Mouse (Mus musculus) naive thymus-derived CD4-positive, alpha-beta T cell, adult 2 months (primary cell): Measurements from ENCODE around the gene Stxbp5.
"Not testable (repeated sequence)": the region's sequence is repeated elsewhere in the genome, so short reads cannot be mapped to it uniquely, and the experiment has no call there.

Source experiments
- DNase-seq: peaks from one replicate; pipeline ENCODE4 v3.0.0-alpha.2; 2011; ENCODE audit warnings: low read depth

The Stxbp5 gene

DNA sequence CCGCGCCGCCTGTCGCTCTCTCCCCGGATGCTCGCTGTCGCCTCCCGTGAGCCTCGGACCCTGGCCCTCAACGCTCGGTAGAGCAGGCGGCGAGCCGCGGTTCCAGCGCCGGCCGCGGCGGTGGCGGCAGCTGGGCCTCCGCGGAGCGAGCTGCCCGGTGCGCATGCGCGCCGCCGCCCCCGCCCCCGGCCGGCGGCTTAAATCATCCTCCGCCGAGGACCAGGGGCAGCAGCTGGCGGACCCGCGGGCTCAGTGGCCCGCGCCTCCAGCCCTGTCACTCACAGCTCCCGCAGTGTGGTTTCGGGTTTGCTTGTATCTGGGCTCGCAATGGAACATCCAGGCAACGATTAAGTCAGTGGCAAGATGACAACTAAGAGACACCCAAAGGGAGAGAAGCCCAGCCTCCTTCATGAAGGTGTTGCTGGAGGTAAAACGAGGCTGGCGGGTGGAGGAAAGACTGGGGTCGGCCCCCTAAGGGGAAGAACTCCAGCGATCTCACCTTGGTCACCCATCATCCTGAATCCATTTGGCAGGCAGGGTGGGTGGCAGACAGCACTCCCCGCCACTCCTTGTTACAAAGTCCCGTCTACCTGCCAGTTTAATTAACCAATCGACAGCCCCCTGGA, at the start of gene Stxbp5:
TSS of gene Stxbp5 (minus strand) at position 9 of the 626 bp plus-strand sequence.
- peak; percentile 87 for DNase-seq

DNA sequence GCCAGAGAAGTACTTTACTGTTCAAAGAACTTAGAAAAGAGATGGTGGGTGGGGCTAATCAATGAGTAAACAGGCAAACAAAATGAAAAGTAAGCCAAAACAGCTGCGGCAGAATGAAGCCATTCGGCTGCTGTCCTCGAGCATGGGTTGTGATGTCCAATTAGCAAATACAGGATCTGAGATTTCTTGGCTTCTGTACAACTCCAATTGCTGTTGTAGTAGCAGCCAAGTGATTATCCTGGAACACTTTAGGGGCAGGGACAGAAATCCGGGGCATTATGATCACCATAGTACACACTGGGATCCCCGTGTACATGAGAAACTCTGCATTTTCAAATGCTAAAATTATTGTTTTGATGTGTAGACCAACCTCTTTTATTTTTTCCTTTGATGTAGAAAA, 11.5 kb upstream of the Stxbp5 start:
- DNase-seq, result no peak

GRCm38 (mm10) chr10:9907919-9908502, 7.1 kb upstream of the Stxbp5 start:
- no peak for DNase-seq

DNA sequence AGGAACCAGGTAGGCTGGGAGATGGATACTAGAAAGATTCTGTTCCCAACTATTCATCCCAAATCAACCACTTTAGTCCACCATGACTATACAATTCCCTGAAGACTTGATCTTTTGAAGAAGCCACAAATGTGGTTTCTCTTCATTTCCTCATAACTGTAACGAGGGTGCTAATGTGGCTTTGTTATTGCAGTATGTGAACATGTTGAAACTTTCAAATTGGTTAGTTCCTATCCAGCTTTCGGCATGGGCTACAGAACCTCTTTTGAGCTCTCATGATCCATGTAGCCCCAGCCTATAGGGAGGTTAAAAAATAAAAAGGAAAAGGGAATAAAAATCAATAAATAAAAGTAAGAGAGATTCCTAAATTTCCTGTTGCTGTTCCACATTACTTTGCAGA, 6.6 kb upstream of the Stxbp5 start:
- DNase-seq, result no peak

DNA sequence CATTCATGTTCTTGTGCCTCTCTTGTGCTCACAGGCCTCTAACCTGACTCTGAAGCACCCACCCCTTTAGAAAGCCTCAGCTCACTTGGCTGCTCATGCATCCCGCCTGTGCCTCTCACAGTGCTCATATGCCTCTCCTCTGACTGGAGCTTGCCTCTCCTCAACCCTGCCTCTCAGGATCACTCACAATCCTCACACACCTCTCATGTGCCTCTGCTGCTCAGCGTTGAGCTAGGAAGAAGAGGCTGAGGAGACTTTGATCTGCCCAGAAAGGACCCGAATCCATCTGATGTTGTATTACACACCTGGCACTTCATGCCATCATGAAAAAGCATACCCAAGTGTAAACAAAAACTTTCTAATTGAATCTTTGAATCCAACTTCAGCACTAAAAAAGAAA, 5.3 kb upstream of the Stxbp5 start:
- DNase-seq, result no peak

- DNase-seq, result peak; percentile 94
Observed at GRCm38 (mm10) chr10:9901697-9902239, 889 bp upstream of the Stxbp5 start.

- no peak for DNase-seq
Observed at GRCm38 (mm10) chr10:9900315-9901070, 386 bp downstream of the Stxbp5 start.

DNA sequence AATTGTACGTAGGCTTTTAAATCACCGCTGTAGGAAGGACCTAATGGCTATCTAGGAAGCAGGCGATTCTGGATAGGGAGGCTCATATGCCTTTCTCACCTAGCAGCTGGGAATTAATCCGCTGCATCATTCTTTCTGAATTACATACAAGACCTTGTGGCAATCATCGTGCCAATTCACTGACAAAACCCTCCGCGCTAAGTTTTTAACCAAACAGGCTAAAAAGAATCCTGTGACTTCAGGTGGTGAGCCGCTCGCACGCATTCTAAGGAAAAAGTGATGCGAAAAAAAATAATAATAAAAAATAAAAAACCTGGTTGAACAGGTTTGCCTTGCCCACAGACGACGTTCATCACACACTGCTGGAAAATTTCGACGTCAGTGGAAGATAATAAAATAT, 1.1 kb downstream of the Stxbp5 start:
- DNase-seq, result peak; percentile 46

GRCm38 (mm10) chr10:9899086-9899485, 1.8 kb downstream of the Stxbp5 start:
- peak; percentile 14 for DNase-seq

DNA sequence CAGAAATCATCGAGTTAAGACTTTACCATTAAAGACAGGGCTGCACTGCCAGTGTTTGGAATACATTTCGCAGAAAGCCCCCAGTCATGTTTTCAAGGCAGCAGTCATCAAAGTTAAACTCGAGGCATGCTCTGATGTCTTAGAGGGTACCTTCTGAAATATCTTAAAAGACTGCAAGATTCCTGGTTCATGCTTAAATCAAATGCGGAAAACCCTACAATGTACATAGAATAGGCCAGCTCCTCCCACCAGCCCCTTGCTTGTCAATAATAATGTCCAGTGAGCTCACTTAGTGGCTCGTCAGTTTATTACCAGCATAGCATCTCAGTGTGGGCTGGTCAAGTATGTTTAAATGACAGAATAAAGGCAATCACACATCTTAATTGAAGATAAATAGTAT, 3.0 kb downstream of the Stxbp5 start:
- no peak for DNase-seq

DNA sequence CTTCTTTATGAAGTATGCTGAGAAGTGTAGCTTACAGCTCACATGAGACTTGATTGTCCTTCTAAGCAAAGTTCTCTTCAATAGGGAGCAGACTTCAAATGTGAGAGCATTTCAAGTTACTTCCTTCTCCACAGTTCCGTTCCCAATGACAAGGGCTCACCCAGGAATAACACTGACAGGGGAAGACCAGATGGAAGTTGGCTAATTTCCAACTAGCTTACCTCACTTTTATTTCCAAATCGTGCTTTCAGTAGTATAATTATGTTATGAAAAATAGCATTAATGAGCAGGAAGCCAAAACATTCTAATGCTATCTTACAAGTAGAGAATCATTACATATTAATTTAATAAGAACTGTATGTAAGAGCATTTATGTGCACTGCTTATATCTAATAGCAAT, 7.3 kb downstream of the Stxbp5 start:
- no peak for DNase-seq

GRCm38 (mm10) chr10:9889651-9890050, 11.2 kb downstream of the Stxbp5 start:
- no peak for DNase-seq

- DNase-seq, result no peak
Observed at GRCm38 (mm10) chr10:9888655-9889054, 12.2 kb downstream of the Stxbp5 start.

- not testable (repeated sequence) for DNase-seq
Observed at GRCm38 (mm10) chr10:9881781-9882320, 19.0 kb downstream of the Stxbp5 start.

DNA sequence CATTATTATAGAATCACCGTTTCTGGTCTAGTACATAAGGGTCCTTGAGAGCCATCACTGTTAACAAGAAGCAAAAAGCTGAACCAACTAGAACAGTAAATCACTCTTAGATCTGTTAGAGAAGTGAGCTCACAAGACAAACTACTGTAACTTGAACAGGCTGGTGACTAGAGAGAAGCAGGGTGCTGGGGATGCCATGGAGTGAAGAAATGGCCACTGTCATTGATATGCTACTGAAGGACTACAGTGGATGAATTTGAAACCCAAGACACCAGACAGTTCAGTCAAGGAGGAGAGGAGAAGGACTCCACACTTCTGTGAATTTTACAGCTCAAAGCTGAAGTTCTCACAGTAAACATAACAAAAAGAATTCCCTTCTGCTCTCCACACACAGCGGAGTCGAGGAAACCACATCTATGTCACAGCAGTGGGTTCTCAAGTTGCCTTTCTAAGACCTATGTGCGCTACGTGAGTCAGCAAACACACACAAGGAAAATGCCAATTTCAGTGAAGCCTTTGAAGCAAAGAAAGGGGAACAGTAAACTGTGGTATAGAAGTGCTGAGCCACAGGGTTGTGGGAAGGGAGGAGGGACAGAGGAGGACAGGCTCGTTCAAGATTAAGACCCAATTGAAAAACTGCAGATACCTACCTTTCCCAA, 20.7 kb downstream of the Stxbp5 start:
- peak; percentile 13 for DNase-seq

DNA sequence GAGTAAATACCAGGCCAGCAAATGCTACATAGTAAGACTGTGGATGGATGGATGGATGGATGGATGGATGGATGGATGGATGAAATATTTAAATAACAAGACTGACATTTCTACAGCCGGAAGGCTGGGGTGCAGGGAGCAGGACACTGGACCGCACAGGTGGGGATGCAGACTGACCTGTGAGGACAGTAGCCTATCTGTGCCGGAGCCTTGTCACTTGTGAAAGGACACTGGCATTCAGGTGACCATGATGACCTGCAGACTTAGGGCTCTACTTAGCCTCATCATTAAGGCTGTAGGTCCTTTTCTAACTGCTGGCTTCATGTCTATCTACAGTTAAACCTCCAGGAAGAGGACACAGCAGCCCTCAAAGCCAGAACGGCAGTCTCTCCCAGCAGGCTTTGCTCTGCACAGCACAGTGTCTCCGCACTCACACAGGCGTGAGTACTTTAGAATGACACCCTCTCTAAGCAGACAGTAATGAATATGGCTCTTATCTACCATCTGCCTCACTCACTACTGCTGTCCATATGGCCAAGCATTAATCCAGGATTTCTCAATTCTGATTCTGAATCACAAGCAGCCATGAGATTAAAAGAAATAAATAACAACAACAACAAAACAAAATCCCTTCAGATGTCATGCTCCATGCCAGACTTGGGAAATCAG, 21.9 kb downstream of the Stxbp5 start:
- no peak for DNase-seq

DNA sequence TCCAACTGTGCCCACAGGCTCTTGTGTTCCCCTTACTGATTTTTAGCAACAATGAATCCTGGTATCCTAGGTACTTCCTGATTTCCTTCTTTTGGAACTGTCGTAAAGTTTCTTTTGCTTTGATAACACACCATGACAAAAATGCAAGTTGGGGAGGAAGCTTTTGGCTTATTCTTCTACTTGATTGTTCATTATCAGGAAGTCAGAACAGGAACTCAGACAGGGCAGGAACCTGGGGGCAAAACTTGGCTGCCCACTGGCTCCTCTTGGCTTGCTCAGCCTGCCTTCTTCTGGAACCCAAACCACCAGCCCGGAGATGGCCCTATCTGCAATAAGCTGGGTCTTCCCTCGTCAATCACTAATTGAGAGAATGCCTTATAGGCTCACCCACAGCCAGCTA, 25.0 kb downstream of the Stxbp5 start:
- no peak for DNase-seq

DNA sequence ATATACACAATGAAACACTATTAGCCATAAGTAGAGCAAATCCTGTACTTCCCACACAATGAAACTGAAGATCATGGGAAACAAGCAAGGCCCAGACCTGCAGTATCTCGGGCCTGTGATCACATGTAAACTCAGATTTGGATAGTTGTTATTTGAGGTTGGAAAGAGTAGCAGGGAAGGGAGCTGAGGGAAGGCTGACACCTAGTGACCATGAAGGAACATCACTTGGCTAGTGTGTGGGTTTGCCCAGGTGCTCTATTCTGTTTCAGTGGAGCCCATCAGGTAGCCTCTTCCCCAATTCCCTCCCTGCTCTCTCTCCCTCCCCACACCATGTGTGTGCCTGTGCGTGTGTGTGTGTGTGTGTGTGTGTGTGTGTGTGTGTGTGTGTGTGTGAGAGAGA, 28.7 kb downstream of the Stxbp5 start:
- DNase-seq, result no peak

DNA sequence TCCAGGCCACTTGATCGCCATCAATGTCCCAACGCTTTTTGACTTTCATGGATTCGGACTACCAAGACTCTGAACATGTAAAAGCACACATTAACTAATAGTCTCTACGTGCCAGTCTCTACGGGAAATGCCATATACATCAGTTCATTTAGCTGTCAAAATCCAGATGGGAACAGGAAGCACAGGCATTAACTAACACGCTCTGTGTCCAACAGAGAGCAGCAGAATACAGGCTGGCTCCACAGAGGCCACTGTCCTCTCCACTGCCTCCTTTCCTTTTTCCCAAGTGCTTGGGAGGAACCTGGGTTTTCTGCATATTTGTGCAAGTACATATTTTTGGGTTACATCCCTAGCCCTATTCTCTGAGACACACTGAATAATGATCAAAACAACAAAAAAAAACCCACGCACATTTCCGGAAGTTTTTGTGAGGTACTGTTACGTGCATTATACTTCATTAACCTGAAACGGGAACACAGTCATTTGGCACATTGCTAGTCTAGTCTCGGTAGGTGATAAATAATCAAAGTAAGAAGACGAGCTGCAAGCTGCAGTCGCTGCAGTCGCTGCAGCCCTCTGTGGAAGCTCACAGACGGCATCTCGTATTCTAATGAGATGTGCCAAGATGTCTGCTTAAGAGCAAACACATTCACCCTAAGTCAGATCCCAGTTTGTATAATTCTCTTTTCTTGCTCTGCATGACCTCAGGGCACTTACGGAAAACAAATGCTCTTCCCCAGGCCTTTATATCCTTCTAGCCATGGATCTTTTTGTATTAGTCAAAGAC, 33.9 kb downstream of the Stxbp5 start:
- DNase-seq, result no peak

DNA sequence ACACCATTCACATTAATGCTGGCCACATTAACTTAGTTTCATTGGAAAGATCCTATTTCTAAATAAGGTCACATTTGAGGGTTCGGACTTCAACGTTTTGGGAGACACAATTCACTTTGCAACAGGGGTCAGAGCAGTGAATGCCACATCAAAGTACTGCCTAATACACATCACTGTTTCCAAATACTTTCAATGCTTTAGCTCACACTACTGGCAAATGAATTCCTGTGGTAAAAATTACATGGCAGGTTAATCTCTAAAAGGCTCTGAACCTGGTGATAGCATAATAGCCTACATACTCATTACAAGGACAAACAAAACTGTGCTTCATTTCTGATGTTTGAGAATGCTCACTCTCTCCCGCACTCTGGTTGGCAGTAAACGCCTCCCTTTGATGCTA, 40.9 kb downstream of the Stxbp5 start:
- DNase-seq, result no peak

DNA sequence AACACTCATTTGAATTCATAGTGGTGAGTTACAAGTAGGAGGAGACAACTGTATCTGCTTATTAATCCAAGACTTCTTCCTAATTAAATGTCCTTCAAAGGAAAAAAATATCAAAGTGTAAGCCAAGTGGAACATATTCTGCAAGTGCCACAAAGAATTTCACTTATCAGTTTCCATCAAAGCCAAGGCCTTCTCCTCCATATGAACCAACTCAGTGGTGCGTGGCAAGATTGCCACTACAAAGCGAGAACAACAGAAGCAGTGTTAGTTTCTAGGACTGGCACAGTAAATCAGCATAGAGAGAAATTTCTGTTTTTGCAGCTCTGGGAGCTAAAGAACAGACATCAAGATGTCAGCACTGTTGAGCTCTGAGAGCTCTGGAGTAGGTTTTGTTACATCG, 41.4 kb downstream of the Stxbp5 start:
- DNase-seq, result no peak
